Mouse (Mus musculus) liver, embryonic 14.5 days (tissue): ENCODE data around the gene Il10ra.

Experiments used
- CTCF ChIP-seq: IDR thresholded peaks from 2 replicates; pipeline ENCODE4 v1.5.1; 2016; ENCODE audit warnings: antibody characterized with exemption, low read depth, control low read depth
- EP300 ChIP-seq: IDR thresholded peaks from 2 replicates; pipeline ENCODE4 v1.6.1; 2016; ENCODE audit warnings: antibody characterized with exemption, low read depth

GRCm38 (mm10) chr9:45291481-45292168 is 22.7 kb upstream of the Il10ra start:
- TF ChIP-seq EP300 (no peak), CTCF (no peak)
